Mouse (Mus musculus) retina, adult 2 months (tissue): ENCODE data around the gene Mical2.

ENCODE experiments used
- DNase-seq: peaks from one replicate; pipeline ENCODE4 v3.0.0-alpha.2; 2012; ENCODE audit warnings: low read depth, low spot score

The Mical2 gene

DNA sequence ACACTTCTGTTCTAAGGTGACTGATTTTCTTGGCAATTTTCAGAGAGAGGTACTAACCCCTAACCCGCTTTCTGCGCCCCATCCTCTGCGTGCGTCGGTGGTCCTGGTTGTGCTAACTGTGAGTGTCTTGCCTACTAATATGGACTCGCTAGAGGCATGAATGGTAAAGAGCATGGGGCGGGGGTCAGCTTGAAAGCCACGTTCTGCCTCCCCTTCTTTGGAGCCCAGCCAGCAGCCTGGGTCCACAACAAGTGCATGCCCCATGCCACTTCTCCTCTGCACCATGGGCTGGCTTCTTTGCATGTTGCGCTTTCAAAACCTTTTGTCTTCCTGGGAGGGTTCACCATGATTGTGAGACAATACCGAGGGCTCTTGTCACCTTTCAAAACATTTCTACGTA is 128.3 kb downstream of the Mical2 start:
- no peak for DNase-seq

DNA sequence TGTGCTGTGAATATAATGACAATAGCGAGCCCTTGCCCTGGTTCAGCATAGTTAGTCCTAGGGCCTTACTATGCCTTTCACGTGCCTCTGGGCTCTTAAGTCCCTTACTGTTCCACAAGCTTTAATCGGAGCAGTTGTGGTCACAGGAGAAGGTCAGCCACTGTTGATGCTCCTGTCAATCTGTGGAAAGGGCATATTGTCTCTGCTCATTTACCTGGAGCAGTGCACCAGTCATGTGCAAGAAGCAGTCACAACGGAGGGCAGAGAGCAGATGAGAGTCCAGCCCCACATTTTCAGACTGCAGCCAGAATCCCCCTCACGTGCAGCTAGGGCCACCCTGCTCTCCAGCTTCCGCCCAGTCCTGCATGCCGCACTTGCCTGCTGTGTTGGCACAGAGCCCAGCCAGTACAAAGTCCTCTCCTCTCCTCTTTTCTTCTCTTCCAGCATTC is 128.9 kb downstream of the Mical2 start:
- no peak for DNase-seq

DNA sequence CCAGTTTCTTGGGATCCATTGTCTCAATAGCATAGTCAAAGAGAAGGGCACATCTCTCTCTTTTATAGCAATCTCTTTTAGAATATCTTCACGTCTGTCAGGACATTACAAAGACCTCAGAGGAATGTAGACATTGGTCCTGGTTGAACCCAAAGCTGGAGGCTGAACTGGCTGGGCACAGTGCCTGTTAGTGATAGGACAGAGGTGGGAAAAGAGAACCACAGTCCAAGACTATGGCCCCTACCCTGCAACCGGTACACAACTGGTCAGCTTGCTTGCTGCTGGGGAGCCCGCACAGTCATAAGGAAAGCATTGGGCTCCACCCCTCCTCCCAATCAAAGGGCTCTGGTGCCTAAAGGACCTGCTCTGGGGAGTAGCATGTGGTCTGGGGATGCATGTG is 133.9 kb downstream of the Mical2 start:
- DNase-seq: no peak

DNA sequence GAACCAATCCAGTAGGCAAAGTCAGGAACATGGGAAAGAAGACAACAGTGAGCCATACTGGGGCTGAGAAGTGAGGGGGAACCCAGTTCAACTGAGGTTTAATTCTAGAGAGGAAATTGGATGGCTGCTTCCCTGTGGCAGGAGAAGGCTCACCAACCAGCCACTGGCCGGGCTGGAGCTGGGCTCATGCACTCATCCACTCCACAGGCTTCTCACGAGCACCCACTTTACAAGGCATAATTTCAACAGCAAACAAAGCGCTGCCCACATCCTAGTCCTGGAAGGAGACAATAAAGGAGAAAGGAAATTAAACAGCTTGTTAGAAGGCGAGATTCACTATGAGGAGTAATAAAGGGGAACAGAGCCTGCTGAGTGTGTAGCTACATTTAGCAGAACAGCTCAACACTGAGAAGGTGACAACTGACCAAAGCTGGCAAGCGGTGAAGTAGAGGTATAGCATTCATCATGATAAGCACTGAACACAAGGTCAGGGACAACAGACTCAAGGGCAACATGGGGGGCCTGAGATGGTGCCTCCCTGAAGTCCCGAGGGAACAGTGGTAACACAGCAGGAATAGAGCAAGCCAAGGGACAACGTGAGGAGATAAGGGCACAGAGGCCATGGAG is 137.0 kb downstream of the Mical2 start:
- DNase-seq: no peak

DNA sequence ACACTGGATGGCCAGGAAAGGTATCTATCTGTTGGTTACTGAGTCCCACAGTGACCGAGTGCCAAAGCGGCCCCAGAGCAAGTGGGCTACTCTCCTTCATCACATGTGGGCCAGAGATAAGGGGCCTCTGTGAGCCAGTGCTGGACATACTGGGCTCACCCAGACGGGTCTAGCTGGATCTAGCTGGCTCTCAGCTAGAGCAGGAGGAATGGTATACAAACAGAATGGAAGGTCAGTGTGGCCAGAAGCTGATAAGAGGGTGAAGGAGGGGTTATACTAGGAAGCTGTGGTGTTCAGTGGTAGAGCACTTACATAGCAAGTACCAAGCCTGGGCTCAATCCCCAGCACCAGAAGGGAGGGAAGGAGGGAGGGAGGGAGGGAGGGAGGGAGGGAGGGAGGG is 140.2 kb downstream of the Mical2 start:
- no peak for DNase-seq

DNA sequence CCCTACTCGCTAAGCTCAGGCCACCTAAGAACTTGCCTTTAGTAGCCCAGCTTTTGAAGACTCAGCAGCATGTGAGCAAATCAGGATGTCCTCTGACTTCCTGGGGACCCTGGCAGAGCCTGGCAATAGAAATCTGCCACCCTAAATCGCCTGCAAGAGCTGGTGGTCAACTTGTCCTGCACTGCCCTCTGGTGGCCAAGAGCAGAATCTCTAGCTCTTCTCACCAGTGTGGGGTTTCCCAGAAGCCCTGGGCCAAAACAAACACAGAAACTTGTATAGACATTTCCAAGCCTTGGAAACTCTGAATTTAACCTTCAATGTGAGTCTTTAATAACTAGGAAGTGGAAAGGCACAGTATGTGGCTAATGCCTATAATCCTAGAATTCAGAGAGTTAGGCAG is 143.4 kb downstream of the Mical2 start:
- peak; percentile 70 for DNase-seq

DNA sequence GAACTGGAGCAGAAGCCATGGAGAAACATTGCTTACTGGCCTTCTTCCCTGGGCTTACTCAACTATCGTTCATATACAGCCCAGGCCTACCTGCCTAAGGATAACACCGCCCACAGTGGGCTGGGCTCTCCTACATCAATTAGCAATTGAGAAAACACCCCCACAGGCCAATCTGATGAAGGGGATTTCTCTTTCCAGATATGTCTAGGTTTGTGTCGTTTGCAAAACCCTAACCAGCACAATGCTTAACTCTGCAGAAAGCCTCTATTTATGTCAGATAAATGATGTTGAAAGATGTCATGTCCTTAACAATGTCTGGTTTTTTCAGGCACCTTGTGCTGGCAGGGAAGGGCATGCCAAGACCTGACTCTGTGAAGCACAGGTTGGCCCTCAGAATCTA is 144.3 kb downstream of the Mical2 start:
- no peak for DNase-seq

DNA sequence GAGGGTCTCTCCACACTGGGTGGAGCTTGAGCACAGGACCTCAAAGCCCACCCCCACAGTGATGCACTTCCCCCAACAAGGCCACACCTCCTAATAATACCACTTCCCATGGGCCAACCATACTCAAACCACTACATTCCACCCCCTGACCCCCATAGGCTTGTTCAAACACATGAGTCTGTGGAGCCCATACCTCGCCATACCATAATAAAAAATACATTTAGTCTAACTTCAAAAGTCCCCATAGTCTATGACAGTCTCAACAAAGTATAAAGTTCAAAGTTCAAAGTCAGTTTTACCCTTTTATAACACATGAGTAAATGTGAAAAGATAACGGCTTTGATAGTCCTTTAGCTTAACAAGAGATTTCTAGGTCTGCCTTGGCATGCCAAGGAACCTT is 145.7 kb downstream of the Mical2 start:
- DNase-seq: no peak

DNA sequence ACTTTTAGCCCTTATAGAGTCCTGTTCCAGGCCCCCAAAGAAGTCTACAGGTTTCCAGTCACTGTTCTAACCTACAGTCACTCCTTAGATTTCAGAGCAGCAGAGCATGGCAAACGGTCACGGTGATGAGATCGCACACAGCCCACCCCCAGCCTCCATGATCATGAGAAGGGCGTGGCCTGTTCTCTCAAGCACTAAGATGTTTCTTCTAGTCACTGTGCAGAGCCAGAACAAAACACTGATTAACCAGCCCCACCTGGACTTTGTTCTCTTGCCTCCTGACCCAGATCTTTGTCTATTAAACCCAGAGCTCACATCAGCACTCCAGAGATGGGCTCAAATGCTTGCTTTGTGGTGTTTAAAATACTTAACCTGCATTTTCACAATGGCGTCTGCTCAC is 148.4 kb downstream of the Mical2 start:
- DNase-seq: no peak

DNA sequence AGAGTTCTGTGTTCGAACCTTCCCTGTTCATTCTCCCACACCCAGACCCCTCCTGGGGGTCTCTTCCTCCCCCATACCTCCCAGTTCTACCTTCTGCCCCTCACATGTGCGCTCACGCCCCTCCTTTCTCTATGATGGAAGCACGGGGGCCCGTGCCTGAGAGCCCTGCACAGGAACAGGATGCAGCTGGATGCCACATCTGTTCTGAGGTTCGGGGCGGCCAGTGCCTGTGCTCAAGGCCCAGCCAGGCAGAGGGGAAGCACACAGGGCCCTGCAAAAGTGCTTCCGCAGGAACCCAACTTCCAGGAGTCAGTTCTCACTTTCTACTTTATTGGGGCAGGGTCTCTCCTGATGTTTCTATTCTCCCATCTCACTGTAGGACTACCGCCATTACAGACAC is 149.4 kb downstream of the Mical2 start:
- no peak for DNase-seq

DNA sequence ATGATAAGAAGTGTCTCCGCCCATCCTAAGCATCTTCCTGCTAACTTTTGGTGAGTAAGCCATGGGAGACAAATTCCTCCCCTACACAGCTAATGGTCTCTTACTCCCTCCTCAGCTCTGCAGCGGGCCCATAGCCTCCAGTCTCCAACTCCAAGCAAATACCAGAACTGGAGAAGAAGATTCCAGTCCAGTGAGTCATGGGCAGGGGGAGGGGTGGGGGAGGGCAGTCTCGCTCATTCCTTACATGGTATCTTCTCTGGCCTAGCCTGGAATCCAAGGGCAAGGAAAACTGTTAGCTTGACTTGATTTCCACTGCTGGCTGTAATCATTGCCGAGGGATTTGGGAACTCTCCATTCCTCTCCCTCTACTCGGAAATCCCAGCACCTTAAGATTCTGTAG is 150.2 kb downstream of the Mical2 start:
- DNase-seq: no peak

DNA sequence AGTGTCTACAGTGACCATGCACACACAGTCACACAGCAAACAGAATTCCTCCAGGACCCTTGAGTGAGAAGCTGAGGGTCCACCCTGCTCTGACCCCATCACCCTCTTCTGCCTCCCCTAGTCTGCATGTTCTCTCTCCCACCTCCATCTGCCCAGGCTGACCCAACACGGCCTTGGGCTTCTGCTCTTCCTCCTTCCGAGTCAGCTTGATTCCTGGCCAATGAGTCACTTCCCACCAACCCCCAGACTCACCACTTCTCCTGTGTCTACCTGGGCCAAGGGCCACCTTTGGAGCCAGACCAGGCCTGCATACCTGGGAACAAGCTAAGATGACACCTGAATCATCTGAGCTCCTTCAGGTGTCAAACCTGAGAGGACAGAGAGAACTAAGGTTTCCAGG is 151.0 kb downstream of the Mical2 start:
- DNase-seq: no peak

DNA sequence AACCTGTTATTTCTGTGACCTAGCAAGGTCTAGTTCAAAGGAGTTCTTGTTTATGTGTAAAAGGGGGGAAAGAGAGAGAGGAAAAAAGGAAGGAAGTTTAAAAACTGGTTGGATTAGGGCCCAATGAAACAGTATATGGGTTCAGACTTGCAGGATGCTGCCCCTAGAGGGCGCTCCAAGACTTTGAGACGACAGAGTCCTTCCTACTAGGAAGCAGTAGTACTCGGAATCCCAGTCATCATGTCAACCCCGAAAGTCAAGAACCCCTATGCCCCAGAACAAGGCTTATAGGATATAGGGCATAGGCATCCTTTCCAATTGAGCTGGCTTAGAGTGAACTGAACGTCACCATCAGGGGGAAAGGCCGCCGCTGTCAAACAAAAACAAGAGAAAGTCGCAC is 151.7 kb downstream of the Mical2 start:
- peak; percentile 51 for DNase-seq

DNA sequence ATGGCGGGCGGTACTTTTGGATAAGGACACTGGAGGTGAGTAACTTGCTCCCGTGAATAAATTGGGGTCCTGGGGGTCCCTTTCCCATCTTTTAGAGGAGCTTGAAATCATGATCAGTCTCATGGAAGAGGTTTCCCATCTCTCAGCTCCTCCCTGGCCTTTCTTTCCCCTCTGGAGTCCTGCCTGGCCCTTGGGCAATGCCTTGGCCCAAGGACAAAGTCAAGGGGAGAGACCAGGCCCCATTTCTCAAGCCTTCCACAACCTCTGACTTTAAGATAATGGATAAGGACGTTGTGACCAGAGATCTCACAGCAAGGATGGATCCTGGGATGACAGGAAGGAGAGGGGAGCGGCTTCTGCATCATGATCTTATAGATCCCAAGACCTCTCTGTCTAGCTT is 152.4 kb downstream of the Mical2 start:
- DNase-seq: no peak

DNA sequence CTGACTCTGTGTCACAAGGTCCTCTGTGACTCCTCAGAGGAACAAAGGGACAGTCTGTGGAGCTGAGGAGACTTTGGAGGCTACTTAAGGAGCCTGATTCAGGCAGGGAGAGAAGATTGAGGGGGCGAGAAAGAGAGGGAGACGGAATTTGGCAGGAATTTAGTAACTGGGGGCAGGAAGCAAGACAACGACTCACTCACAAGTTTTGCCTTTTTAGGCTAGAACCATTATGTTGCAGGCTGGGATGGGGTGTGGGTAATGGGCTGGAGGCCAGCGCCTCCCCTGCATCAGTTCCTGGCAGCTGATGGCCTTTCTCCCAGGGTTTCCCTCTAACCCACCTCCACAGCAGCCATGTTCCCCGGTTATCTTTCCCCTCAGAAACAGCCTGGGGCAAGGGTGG is 152.8 kb downstream of the Mical2 start:
- DNase-seq: no peak

DNA sequence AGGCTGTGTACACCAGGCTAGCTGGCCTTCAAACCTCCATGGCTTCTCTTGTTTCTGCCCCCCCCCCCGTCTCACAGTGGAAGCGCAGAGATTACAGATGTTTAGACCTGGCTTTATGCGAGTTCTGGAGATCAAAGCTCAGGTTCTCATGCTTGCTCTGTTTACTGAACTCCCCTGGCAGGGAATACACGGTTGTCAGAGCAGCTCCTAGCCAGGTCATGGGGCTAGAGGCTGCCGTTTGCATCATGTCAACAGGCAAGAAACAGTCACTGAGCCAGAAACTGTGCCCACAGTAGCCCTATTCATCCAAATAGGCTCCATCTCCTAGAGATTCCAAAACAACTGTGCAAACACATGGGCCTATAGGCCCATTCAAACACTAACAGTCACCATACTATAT is 160.9 kb downstream of the Mical2 start:
- no peak for DNase-seq

DNA sequence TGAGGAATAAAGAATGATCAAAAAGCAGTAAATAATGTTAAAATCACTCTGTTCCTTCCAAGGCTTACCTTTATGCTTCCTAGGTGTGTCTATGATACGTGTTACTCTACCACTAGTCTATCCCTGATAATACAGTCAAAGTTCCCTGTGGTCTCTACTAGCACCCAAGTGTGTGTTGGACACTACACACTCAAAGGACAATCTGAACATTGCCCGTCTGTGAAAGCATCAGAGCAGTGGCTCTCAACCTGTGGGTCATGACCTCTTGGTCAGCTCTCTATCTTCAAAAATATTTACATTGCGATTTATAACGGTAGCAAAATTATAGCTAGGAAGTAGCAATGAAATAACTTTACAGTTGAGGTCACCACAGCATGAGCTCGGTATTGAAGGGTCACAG is 162.2 kb downstream of the Mical2 start:
- no peak for DNase-seq

DNA sequence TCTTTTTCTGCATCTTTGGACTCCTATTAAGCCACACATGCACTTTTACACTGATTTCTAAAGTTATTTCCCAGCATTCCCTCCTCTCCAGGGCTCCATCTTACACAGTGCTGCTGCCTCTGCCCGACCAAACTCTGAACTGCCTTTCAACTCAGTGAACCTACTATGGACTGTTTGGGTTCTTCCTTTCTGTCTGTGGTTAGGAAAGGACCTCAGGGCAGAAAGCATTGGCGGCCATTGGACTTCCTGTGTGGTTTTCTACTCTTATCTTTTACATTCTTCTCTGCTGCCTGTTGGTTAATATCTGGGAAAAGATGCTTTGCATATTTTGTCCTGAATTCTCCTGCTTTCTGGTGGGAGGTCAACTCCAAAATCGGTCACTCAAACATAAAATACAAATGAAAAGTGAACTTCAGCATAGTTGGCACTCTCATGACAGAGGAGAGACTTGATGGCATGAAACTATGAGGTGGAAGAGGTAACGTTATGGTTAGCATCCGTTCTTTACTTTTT is 162.8 kb downstream of the Mical2 start:
- no peak for DNase-seq

DNA sequence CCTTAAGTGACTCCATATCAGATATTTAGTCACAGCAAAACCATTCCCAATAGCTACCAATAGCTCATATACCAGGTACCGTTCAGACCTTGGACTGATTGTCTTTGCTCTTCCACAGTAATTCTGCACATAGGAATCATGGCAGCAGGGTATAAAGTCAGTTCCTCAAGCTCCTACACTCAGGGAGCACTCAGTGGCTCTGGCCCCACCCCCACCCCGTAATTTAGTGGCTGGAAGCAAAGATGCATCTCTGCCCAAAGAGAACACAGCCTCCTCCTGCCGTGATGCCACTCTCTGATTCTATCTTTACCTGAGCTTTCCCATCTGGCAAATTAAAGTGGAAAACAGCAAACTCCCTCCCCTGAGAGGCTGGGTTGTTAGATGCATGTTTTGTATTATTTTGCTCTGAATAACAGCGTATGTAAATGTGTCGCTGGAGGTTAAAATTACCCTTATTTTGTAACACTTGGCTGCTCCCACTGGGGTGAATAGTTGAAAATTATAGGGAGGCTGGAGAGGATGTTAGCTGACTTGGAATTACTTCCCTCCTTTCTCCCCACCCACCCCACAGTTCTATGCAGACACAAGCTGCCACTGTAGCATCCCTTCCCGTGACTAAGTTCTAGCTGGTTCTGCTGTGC is 164.1 kb downstream of the Mical2 start:
- no peak for DNase-seq

DNA sequence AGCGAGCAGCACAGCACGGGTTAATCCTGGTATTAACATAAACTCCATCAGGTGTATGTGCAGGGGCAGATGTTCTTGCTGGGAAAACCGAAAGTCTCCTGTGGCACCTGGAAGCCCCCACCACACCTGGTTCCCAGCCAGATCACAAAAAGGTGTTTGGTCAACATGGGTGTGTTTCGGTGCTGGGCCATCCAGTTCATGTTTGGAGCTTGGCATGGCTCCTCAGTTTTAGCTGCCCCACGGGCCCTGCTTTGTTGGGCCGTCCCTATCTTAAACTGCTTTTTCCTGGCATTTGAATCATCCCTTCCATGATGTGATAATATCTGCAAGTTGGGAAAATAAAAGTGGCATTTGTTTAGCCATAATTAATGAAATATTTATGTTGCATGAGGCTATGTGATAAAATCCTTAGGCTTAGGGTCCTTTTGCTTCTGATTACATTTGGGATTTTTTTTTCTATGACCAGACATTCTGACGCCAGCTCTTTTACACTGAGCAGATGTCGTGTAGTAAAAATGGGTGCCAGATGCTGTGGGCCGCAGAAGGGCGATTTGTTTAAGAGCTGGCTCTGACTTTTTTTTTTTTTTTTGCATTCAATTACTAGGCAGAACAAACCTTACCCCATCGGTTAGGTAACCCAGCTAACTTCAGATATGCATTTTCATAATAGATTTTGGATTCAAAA is 164.7 kb downstream of the Mical2 start:
- no peak for DNase-seq

DNA sequence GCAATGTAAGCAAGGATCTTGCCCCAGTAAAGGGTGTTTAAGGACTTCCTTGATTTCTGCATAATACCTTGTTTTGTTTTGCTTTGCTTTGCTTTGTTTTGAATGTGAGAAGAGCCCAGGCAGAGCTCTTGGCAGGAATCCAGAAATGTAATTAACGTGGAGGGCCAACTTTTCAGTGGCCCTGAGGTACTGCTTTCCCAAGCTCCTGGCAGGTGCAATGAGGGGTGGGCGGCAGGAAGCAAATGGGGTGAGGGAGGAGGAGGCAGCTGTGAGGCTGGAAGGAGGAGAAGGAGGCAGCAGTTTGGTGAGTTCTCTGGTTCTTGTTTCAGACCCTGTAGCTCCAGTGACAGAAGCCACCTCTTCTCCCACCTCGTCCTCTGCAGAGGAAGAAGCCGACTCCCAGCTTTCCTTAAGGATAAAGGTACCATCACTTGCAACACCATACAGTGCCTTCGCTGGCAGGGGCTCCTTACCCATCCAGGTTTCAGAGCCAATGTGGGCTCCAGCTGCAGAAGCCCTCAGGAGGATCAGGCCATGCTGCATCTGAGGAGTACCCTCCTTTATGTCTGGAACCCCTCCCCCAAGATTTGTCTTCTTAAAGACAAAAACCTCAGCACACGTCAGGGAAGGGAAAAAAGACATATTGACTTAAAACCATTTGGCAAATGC is 165.4 kb downstream of the Mical2 start:
- DNase-seq: no peak

DNA sequence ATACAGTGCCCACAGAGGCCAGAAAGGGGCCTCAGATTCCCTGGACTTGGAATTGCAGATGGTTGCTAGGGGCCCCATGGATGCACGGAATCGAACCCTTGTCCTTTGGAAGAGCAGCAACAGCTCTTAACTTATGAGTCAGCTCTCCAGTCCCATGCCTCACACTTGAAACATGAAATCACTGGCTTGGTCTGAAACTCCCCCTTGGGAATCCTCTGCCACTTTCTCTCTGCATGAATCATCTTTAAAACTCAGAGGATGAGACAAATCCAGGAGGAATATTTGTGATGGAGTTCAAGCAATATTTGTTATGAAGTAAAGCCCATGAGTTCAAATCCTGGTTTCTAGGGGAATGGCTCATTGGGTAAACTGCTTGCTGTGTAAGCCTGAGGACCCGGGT is 172.1 kb downstream of the Mical2 start:
- no peak for DNase-seq
